Mouse (Mus musculus) lung, adult 2 months (tissue): ENCODE measurements at regions not wholly inside any gene's neighbourhood (a gene's known extent, or its start where the extent isn't known, plus 50 kb on each side); places are given as distances from the start of the nearest gene placed in this dataset.

ENCODE experiments used
- DNase-seq: peaks from one replicate; pipeline ENCODE4 v3.0.0; 2022
- H3K4me1 ChIP-seq: fragments of 200-500 bp; 2 replicates; pipeline ENCODE4 v1.6.1; 2011; ENCODE audit warnings: low read length; ENCODE audit not compliant: control insufficient read depth, insufficient read depth
- H3K4me3 ChIP-seq: fragments of 200-500 bp; replicated peaks from 2 replicates; pipeline ENCODE3; 2011; ENCODE audit warnings: low read depth, mild to moderate bottlenecking, control low read depth, low read length; ENCODE audit errors: extremely low read depth
- CTCF ChIP-seq: fragments of 200-500 bp; IDR thresholded peaks from 2 replicates; pipeline ENCODE4 v1.5.1; 2011; ENCODE audit warnings: mild to moderate bottlenecking, low read length, control low read depth; ENCODE audit not compliant: insufficient read depth
- POLR2A ChIP-seq: fragments of 200-500 bp; IDR thresholded peaks from 2 replicates; pipeline ENCODE4 v1.6.1; 2011; ENCODE audit warnings: low read depth, mild to moderate bottlenecking, control low read depth, low read length, borderline replicate concordance; ENCODE audit errors: extremely low read depth
- WGBS: fragments of 180-500 bp; shearing (Covaris S2); methylation state at CpG from one replicate; pipeline ENCODE4 v1.1.7; 2018; 5-methylcytosine and 5-hydroxymethylcytosine counted together

DNA sequence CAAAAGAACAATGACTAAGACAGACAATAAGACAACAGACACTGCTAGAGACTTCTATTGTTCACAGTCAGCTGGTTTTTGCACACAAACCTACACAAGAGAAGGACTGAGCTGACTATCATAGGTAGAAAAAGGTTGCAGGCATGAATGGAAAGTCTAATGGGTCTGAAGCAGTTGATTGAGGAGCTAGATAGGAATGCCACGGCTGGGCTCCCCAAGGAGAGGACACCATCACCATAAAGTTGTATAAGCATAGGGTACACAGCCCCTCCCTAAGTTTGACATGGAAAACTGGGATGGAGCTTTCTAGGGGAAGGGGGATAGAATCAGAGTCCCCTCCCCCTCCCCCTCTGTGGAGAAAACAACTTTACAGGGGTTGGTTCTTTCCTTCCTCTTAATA, 88.5 kb upstream of the Ankrd28 start:
- DNase-seq = no peak

DNA sequence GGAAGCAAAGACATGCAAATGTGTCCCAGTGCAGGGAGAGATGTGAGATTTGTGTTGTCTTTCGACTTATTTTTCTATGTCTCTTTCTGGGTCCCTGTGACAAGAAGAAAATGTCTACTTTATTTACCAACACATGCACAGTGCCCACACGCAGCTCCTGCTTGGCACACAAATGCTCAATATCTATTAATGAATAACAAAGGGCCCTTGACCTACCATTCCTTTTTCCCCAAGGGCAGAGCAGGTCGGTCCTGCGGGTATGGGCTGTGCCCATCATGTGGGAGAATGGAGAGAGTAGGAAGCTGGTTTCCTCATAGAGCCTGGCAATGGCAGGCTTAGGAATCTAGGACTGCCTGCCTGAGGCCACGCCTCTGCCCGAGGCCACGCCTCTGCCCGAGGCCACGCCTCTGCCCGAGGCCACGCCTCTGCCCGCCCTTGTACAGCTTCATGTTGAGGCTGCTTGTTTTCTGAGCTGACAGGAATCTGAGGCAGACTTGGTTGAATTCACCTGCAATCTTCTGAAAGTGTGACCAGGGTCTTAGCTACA, 98.8 kb upstream of the Ankrd28 start:
- peaks cover 6% of the 10 kb centered on the region for H3K4me1 ChIP-seq
- 45% methylated on average over 12 of the region's 12 CpGs for WGBS
- H3K4me3 ChIP-seq = no peak overlapping the region
- TF ChIP-seq CTCF (no peak), POLR2A (no peak)
- DNase-seq = no peak

More for the DNA sequence above, 88.5 kb upstream of the Ankrd28 start:
- Histone ChIP-seq H3K4me1 (no peaks in the 10 kb centered on the region), H3K4me3 (no peak overlapping the region)
- TF ChIP-seq CTCF = no peak
- TF ChIP-seq POLR2A = no peak
- WGBS = 94% methylated on average over 1 of the region's 1 CpGs

DNA sequence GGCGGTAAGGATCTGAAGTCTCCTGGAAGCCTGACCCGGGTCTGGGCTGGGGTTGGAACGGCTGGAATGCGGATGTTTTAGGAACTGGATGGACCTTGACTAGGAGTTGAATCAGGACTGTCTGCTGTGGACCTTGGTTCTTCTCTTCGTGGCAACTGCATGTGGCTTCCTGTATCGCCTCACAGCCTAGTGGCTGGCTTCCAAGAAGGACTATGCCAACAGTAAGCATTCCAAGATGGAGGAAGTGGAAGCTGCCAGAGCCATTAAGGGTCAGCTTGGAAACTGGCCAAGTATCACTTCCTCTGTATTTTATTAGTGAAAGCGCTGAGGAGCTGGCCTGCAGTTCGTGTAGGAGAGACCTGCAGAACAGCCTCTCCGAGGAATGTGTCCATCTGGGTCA, 98.4 kb upstream of the Galnt15 start:
- WGBS = 15% methylated on average over 9 of the region's 9 CpGs
- TF ChIP-seq CTCF (no peak), POLR2A (no peak)

DNA sequence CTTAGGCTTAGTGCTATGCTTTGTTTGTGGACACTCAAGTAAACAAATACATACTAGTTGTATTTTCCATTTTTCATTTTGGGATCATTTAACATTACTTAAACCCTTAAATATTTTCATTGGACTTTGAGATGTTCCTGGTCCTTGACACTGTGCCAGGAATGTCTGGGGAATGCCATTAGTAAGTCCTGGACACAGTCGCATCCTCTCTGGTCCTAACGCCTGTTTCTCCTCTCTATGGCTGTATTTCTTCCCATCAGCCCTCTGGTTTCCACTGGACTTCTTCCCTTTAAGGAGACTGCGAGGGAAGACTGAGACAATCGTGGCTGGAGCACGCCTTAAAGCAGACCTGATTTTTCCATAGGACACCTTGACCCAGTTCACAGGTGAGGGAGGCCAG, 96.8 kb upstream of the Galnt15 start:
- no peak for TF ChIP-seq POLR2A
- no peak for TF ChIP-seq CTCF
- H3K4me1 ChIP-seq = peaks cover 10% of the 10 kb centered on the region
- no peak for DNase-seq
- no peak overlapping the region for H3K4me3 ChIP-seq
- WGBS = 50% methylated on average over 5 of the region's 5 CpGs

More for the DNA sequence above, 98.4 kb upstream of the Galnt15 start:
- H3K4me3 ChIP-seq = no peak overlapping the region
- DNase-seq = peak; percentile 67
- peaks cover 8% of the 10 kb centered on the region for H3K4me1 ChIP-seq

DNA sequence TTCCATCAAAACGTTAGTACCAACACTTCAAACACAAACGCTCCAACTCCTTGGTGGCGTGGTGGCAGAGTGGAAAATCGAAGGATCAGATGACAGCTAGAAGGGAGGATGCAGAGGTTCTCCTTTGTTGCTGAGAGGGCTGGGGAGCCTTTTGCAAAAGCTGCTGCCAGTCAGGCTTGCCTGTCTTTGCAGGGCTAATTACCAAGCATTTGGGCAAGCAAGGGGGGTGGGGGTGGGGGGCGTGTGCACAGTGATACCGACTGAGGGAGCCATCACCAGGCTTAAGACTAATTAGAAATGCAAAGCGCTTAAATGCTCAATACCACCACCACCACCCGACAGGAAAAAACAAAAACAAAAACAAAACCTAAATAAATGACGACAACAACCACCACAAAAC, 95.3 kb upstream of the Galnt15 start:
- 44% methylated on average over 9 of the region's 9 CpGs for WGBS
- H3K4me3 ChIP-seq = no peak overlapping the region
- H3K4me1 ChIP-seq = peaks cover 10% of the 10 kb centered on the region
- DNase-seq = no peak
- TF ChIP-seq POLR2A = no peak
- TF ChIP-seq CTCF = no peak

DNA sequence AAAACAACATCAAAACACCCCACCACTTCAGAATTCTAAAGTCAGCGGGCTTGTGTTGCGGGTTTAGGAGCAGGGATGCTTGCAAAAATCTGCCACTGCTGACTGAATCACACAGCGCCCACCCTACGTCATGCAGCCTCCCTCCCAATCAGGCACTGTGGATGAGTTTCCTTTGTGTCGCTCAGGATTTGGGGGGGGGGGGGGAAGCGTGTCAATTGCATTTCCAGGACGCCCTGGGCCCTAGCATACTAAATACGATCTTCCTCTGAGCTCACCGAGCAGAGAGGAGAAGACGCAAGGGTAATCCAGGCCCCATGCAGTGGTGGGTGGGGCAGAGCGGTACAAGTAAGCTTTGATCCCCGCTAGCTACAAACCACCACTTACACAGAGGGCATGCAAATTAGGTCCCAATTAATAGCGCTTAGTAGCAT, 94.9 kb upstream of the Galnt15 start:
- Histone ChIP-seq H3K4me3 (peak overlapping the region; percentile 25), H3K4me1 (peaks cover 10% of the 10 kb centered on the region)
- DNase-seq = no peak
- 11% methylated on average over 13 of the region's 13 CpGs for WGBS
- TF ChIP-seq POLR2A = 0 out of 2 replicates have a peak, but pooled peaks have one; percentile 16
- no peak for TF ChIP-seq CTCF

DNA sequence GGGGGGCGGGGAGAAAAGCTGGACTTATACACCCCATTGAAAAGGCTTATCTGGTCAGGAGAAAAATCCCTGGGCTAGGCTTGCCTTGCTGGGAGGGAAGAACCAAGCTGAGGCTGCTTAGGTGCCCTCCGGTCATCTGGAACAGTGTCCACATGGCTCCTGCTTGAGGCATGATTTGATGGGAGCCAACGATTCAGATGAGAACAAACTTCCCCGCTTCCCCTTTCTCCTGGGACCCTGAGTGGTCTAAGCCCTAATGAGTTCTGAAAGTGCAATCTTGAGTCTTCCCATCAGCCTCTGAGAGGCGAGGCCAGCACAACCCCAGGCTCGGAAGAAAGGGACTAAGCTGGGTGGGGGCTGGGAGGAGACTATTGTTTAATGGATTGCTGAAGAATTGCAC, 94.5 kb upstream of the Galnt15 start:
- 7% methylated on average over 5 of the region's 6 CpGs for WGBS
- TF ChIP-seq POLR2A (no peak), CTCF (no peak)
- no peak overlapping the region for H3K4me3 ChIP-seq
- no peak for DNase-seq
- peaks cover 10% of the 10 kb centered on the region for H3K4me1 ChIP-seq

DNA sequence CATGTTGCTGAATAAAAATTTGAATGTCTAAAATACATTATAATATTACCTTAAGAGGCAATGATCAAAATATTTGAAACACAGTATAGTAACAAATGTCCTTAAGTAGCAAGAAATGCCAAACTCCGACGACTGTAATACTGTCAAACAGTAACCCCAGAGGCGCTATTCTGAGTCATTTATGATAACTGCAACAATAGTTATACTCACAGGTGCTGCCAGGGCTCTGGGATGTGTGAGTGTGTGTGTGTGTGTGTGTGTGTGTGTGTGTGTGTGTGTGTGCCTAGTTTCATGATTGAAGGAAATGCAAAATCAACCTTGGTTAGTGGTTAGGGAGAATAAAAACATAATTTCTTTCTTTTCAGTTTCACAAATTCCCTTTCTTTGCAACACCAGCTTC, 94.0 kb upstream of the Galnt15 start:
- no peak for TF ChIP-seq CTCF
- no peak for TF ChIP-seq POLR2A
- Histone ChIP-seq H3K4me1 (peaks cover 10% of the 10 kb centered on the region), H3K4me3 (no peak overlapping the region)
- WGBS = 35% methylated on average over 3 of the region's 3 CpGs
- no peak for DNase-seq

DNA sequence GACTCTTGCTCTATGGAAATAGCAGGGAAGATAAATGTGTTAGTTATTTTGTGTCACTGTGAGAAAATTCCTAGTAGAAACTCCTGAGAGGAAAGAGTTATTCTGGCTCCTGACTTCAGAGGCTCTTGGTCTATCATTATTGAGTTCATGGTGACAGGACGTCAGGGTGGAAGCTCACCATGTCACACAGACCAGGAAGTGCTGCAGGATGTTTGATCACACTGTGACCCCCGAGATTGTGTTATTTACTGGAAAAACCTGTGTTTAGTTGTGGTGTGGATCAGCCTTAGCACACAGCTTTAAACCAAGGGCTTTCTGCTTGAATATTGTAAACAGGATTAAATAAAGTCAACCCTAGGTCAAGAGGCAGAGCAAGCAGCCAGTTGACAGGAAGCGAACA, 93.4 kb upstream of the Galnt15 start:
- TF ChIP-seq POLR2A (no peak), CTCF (no peak)
- Histone ChIP-seq H3K4me3 (no peak overlapping the region), H3K4me1 (peaks cover 10% of the 10 kb centered on the region)
- WGBS = 30% methylated on average over 3 of the region's 3 CpGs
- DNase-seq = no peak

DNA sequence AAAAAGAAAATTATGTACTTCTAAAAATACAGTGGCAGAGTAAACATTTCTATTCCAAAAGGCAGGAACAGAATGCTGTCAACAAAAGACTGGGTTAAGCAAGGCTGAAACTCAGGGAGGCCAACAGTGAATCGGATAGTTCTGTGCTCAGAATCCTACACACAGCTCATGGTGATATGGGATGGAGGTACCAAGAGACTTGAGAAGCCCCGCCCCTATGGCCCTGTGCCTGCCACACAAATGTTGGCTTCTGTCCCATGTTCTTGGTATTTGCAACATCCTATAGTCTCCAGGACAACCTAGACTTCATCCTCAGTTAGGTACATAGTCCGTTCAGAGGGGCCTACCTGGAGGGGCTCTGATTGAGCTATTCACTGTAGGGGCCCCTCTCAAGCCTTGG, 92.2 kb upstream of the Galnt15 start:
- TF ChIP-seq CTCF = no peak
- TF ChIP-seq POLR2A = no peak
- peaks cover 7% of the 10 kb centered on the region for H3K4me1 ChIP-seq
- no peak overlapping the region for H3K4me3 ChIP-seq
- DNase-seq = no peak
- 80% methylated on average over 3 of the region's 3 CpGs for WGBS
